18 mouse cellular contexts compared by ENCODE assay signal in genomic region chr5:125502186-125502585, GRCm38 (mm10). TPM values are rescaled to one million over a fixed set of nuclear protein-coding genes. Genes with fewer than 3 reads are reported as not detected.
"Had no signal": no experiment of that assay in that cellular context is flagged by ENCODE, and none has a peak within 500 bp of the region (broad histone marks: within the 10 kb centered on the region; RNA-seq: fewer than 3 reads in every experiment).

No protein-coding gene starts in this region.

- H3K27ac ChIP-seq: liver, embryonic 13.5 days; midbrain, embryonic 12.5 days; neural tube, embryonic 13.5 days had no signal

- H3K9me3 ChIP-seq: liver, embryonic 13.5 days; midbrain, embryonic 12.5 days; neural tube, embryonic 13.5 days had no signal

- H3K27me3 ChIP-seq: liver, embryonic 13.5 days; midbrain, embryonic 12.5 days; neural tube, embryonic 13.5 days had no signal

- ATAC-seq: midbrain, embryonic 16.5 days had no signal

- H3K4me1 ChIP-seq: midbrain, embryonic 12.5 days had no signal

- DNase-seq: kidney, adult 8-10 months; kidney, postnatal 14 days; kidney, postnatal 4 days; liver, embryonic 13.5 days; lung, adult 2 months; lung, postnatal 14 days; lung, postnatal 4 days; thymus, adult 18-20 months; thymus, postnatal 36 days had no signal

- H3K9ac ChIP-seq: liver, embryonic 13.5 days; midbrain, embryonic 12.5 days; neural tube, embryonic 13.5 days had no signal

- H3K4me2 ChIP-seq: liver, embryonic 13.5 days; midbrain, embryonic 12.5 days; neural tube, embryonic 13.5 days had no signal

- H3K4me3 ChIP-seq: liver, embryonic 13.5 days; midbrain, embryonic 12.5 days; myocyte; neural tube, embryonic 13.5 days had no signal

RNA-seq across cellular contexts. Expression of gene Tmem132b, which starts 29.4 kb away (rescaled TPM):
- total RNA-seq: liver, adult 2 months; megakaryocyte progenitor cell, adult 5-6 weeks; megakaryocyte-erythroid progenitor cell, adult 5-6 weeks had no signal
- polyA plus RNA-seq: liver, adult 2 months; liver, embryonic 16.5 days; lung, embryonic 16.5 days had no signal
